Mouse (Mus musculus) frontal cortex, postnatal 14 days (tissue): ENCODE data around the gene Brf1.

Experiments used
- DNase-seq, 2 experiments: peaks; one replicate each; pipeline ENCODE4 v3.0.0; 2022; ENCODE audit warnings: low spot score in 2 of 2

Gene Brf1

DNA sequence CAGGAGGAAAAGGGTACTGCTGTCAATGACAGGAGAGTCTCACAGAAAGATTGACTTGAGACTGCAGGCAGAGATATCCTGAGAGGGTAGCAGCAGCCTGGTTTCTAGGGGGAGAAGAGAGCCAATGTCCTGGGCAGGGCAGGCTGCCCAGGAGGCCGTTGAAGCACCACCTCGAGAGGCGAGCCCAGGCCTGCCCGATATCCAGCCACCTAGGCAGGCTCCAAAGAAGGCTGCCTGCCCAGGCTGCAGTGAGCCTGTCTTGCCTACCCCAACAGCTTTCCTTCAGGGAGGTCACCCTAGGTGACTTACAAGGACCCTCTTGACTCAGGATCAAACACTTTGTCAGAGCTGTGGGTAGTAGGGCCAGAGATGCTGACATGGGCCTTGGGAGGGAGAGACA is 60.3 kb downstream of the Brf1 start:
- DNase-seq, result no peak

- DNase-seq, result no peak
Measured at GRCm38 (mm10) chr12:112938873-112939565, 61.5 kb downstream of the Brf1 start.

- DNase-seq, result no peak
Measured at GRCm38 (mm10) chr12:112938366-112938765, 62.1 kb downstream of the Brf1 start.

GRCm38 (mm10) chr12:112937906-112938305 is 62.6 kb downstream of the Brf1 start:
- DNase-seq, result no peak

- DNase-seq, result no peak
Measured at GRCm38 (mm10) chr12:112932647-112933046, 67.9 kb downstream of the Brf1 start.

DNA sequence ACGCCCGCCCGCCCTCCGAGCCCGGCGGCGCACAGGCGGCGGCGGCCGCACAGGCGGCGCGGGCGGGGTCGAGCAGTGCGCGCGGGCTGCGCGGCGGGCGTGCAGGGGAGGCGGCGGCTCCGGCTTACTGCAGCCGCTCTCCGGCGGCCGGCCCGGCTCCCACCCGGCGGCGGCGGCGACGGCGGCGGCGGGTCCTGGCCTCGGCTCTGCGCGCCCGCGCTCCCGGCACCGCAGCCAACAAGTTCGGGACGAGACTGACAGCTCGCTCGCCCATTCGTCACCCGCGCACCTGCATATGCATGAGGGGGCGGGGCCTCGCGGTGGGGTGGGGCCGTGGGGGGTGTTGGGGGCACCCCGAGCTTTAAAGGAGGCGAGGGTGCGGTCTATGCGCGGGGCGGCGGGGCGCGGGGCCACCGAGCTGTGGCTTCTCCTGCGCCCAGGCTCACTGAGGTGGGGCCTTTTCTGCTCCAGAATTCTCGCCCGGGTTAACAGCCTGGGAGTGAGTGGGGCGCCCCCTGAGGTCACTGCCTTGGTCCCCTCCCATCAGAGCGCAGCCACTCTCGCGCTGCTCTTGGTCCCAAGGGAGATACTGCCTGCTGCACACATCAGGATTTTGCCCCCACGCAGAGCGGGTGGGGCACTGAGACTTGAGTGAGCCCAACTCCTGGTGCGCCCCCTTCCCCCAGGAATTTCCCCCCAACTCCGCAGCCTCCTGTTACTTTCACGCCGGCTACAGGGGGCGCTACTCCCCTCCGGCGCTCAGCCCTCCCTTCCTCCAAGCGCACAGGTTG is 70.7 kb downstream of the Brf1 start, which contains the start of gene Jag2:
Gene Jag2 (minus strand): TSS at position 215 of the 791 bp plus-strand sequence.
- peak; percentile 59 to 60 for DNase-seq

DNA sequence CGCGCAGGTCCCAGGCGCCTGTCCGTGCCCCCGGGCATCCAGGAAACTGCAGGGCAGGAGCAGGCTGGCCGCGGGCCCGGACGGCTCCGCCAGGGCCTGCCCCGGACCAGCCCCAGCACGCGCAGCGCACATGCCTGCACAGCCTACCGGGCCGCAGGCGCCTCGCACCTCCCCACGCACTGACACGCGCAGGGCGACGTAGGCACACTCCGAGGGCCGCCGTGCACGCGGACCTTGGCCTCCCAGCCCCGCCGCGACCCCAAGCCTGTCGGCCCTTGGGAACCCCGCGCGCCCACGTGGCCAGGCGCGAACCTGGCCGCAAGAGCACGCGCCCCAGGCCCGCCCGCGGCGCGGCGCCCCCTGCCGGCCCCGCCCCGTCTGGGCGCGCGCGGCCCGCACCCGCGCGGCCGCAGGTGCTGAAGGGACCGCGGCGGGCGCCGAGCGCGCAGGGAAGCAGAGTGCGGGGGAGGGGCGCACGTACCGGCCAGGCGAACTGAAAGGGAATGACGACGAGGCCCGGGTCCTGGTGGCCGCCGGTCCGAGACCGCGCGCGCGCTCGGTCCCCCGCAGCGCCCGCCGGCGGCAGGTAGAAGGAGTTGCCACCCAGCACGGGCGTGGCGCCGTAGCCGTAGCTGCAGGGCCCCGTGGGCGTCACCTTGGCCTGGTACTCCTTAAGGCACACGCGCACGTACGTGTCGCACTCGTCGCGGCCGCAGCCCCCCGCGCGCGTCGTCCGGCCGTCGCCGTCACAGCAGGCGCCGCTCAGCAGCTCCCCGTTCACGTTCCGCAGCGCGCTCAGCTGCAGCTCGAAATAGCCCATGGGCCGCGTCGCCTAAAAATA is 71.9 kb downstream of the Brf1 start:
- DNase-seq, result peak; percentile 57 to 64

DNA sequence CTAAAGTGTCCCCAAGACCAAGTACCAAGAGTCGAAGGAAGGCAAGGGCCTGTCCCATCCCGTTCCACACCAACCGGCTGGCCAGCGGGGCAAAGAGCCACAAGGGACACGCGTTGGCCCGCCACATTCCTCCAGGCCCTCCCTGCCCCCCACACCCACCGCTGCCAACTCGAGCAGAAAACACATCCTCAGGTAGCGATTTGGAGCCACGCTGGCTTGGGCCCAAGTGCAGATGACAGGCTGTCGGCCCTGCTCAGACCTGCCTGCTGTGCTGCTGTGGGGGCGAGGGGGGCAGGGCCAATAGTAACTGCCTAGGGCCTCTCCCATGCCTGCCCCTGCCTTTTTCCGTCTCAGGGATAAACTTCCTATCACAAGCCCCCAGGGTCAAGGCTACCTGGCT is 73.2 kb downstream of the Brf1 start:
- DNase-seq, result no peak

GRCm38 (mm10) chr12:112925950-112926349 is 74.6 kb downstream of the Brf1 start:
- DNase-seq, result no peak

GRCm38 (mm10) chr12:112922541-112922940 is 78.0 kb downstream of the Brf1 start:
- no peak for DNase-seq

DNA sequence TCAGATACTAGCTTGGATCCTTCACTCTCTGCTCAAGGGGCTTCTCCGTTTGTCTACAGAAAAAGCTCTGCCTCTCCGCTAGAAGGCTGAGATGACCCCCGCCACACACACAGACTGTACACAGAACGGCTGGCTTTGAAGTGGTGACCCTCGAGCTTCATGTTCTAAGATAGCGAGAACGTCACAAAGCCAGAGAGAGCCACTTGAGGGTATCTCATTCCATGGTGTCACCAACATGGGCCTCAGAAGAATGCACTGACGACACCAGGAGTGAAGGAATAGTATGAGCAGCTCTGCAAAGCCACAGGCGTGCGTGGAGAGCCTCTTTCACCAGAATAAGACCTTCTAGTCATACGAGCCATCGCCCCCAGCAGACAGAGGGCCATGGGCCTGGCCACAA is 79.0 kb downstream of the Brf1 start:
- no peak for DNase-seq

GRCm38 (mm10) chr12:112917906-112918305 is 82.6 kb downstream of the Brf1 start:
- no peak for DNase-seq

DNA sequence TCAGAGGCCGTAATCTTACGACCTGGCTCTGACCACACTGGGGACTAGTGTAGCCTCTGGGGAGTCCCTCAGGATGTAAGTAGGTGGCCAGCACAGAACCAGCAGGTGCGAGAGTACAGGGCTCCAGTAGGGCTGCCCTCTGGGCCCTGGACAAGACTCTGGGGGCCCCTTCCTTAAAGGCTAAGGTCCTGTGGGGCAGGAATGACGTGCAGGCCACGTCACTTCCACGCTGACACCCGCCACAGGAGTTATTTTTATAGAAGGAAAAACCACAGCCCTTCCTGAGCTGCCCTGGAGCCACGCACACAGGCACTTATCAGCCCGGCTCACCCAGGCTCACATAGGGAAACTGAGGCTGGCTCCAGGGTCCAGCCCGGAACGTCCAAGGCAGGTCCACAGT is 83.0 kb downstream of the Brf1 start:
- no peak for DNase-seq

DNA sequence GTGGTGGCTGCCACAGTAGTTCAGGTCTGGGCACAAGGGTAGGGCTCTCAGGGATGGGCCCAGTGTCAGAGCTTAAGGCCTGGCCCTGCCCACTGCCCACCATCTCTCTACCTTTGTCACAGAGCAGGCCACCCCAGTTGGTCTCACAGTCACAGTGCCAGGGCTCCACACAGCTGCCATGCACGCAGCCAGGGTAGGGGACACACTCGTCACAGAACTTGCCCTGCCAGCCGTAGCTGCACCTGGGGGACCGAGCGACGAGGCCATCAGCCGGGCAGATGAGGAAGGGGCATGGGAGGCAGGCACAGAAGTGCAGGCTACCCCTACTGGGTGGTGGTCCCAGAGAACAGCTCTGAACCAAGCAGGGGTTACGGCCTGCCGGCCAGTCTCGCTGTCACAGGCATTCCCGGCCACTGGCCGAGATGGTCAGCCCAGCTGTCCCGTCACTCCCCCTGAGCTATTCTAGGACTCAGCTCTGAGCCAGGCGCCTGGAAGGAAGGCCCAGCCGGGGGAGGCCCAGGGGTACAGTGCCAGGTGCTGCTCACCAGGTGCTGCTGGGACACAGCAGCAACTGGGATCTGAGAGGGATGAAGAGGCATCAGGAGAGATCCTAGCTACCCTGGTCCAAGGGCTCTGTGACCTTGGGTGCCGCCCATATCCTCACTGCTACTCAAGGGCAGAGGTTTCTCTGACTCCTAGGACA is 83.7 kb downstream of the Brf1 start:
- no peak for DNase-seq

DNA sequence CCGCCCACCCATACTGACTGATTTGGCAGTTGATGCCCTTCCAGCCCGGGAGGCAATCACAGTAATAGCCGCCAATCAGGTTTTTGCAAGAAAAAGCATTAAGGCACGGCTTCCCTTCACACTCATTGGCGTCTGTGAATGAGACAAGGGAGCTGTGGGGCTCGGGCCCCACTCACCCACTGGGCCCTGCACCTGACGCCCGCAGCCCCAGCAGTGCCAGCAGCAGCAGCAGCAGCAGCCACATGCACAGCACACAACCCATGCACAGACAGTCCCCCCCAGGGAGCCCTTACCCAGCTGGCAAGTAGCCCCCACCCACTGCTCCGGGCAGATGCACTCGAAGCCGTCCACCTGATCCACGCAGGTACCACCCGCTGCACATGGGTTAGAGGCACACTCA is 84.9 kb downstream of the Brf1 start:
- DNase-seq, result no peak

- no peak for DNase-seq
Measured at GRCm38 (mm10) chr12:112914527-112914926, 86.0 kb downstream of the Brf1 start.

DNA sequence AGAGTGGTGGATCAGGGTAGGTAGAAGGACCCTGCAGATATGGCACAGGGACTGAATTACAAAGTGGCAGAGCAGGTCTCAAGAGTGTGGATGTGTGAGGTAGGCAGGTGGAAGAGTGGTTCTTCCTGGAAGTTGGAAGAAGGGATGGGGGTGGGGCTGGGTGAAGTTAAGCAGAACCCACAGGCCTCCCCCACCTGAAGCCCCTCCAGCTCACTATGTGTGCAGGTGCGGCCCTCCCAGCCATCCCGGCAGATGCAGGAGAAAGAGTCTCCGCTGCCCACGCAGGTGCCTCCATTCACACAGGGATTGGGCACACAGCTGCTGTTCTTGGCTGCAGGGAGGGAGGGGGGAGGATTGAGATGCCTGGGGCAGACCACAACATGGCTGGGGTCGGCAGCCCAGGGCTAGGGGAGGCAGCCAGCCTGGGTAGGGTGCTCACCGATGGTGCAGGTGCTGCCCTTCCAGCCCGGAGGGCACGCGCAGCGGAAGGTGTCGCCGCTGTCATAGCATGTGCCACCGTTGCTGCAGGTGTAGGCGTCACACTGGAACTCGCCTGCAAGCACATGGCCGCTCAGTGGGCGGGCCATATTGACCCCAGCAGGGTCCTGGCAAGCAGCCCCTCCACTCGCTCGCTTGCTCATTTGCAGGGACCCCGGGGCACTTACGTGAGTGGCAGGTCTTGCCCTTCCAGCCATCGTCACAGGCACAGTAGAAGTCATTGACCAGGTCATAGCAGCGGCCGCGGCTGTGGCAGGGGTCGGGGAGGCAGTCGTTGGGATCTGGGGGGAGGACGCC is 87.4 kb downstream of the Brf1 start:
- DNase-seq, result no peak

GRCm38 (mm10) chr12:112911701-112912100 is 88.8 kb downstream of the Brf1 start:
- DNase-seq, result no peak
